Mouse (Mus musculus): ENCODE data around the gene Elmo1.

Gene Elmo1

DNA sequence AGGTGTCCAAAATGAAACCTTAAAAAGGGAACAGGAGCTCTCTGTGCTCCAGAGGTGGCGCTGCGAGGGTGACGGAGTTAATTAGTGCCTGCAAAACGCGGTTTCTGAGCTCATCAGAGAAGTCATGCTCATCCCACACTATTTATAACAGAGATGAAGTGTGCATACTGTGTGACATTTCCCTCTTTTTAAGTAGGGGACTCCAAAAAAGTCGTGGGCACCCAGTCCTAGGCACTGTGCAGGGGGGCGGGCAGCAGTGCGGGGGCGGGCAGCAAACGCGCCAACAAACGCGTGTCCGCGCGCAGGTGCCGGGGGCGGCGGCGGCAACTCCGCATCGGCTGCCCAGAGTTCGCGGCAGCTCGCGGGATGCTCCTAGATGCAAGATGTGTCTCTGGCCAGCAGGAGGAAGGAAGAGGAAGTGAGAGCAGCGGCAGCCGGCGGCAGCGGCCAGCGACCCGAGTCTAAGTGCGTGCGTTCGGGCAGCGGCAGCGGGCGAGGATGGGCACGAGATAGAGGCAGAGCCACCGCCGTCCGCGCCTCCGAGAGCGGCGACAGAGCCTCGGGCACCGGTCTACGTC is at the start of gene Elmo1:
Gene Elmo1 (plus strand): TSS at position 464 of the 578 bp plus-strand sequence.
- no peak for DNase-seq (ENCODE audit: extremely low read depth, low read depth, low spot score)

DNA sequence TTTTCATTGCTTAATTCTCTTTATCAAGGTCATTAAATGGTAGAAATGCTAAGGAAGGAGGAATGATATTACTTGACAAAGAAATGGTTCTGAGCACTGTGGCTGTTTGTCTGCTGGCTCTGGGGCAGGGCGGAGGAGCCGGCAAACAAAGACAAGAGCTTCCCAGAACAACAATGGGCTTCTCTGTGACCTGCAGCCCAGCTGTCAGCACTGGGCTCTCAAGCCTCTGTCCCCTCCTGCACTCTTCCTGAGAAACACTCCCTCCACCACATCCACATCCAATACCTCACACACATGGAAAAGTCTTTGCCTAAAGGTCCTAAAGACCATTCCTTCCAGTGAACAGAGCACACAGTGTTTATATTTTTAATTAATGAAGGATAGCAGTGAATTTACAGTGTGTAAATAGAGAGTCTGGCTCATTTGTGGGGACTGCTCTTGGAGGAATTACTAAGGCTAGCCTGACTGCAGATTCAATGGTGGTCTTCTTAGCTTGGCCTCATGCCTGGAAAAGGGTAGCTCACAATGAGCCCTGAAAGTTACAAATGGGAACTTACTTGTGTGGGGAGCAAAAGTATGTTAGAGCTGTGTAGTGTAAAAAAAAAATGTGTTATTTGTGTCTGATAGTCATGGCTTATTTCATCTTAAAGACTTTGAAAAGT is 49.1 kb upstream of the Elmo1 start:
- DNase-seq (ENCODE audit: extremely low read depth, low read depth, low spot score), result no peak

DNA sequence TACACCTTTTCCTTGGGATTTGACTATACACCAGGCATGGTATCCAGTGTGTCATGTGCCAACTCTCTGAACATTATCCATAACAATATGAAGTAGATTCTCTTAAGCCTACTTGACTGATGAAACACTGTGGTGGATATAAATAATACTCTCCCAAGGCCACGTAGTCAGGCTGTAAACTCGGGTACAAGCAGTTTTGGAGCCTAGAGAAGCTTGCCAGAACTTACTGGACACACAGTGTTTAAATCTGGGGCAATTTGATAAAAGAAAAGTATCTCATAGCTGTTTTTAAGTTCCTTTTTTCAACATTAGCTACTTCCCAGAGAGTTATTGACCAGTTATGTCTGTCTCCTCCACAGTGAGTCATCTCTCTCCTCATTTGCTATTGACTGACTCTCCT is 47.5 kb upstream of the Elmo1 start:
- DNase-seq (ENCODE audit: extremely low read depth, low read depth, low spot score), result no peak

DNA sequence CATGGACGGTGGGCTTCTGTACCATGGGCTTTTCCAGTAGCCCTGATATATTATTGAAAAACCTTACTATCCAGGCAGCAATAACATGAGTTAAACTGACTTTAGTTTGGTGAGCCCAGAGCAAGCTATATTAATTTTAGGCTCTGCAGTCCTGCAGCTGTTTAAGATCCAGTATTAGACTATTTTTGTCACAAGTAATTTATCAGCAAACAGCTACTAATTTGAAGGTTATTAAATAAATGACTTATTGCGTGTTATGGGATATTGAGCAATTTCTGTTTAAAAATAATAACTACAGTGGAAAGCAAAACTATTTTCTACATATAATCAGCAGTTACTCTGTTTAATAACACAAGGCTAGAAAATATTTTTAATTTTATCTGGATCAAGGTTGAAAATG is 45.0 kb upstream of the Elmo1 start:
- no peak for DNase-seq (ENCODE audit: extremely low read depth, low read depth, low spot score)

- peak; percentile 34 for DNase-seq (ENCODE audit: extremely low read depth, low read depth, low spot score)
These were observed 44.6 kb upstream of the Elmo1 start for GRCm38 (mm10) chr13:20045836-20046235.

DNA sequence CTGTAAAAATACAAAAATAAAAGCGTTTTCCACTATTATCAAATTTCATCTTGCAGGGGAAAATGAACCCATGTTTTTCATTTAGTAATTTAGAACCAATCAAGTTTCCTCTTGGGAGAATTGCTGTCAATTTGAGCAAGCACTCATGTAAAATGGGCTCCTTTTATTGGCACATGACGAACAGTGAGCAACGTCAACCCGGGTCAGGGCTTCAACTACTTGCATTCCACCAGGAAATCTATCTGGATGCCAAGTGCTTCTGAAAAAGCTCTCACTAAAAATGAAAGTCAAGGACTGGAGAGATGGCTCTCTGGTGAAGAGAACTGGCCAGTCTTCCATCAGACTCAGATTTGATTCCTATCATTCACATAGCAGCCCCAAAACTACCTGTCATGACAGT is 44.0 kb upstream of the Elmo1 start:
- DNase-seq (ENCODE audit: extremely low read depth, low read depth, low spot score), result no peak

- no peak for DNase-seq (ENCODE audit: extremely low read depth, low read depth, low spot score)
These were observed 42.2 kb upstream of the Elmo1 start for GRCm38 (mm10) chr13:20047926-20048836.

GRCm38 (mm10) chr13:20048837-20049160 is 41.6 kb upstream of the Elmo1 start:
- DNase-seq (ENCODE audit: extremely low read depth, low read depth, low spot score), result no peak

GRCm38 (mm10) chr13:20049654-20050053 is 40.7 kb upstream of the Elmo1 start:
- no peak for DNase-seq (ENCODE audit: extremely low read depth, low read depth, low spot score)

DNA sequence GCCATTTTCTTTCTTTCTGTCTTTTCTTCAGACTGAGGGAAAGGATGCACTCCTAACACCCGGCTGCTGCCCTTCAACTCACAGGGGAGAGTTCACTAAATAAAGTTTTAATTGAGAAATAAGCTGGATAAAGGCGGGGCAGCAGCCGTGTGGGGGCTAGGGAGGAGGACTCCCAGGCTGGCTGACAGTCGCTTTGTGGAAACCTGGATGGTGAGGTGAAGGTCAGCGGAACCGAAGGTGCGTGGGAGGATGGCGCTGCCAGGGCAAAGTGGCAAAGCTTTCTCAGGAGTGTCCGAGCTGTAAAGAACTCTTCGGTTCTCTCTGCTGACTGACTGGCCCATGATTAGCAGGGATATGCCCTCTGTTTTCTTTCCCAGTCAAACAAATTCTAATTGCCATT is 40.2 kb upstream of the Elmo1 start:
- no peak for DNase-seq (ENCODE audit: extremely low read depth, low read depth, low spot score)

- no peak for DNase-seq (ENCODE audit: extremely low read depth, low read depth, low spot score)
These were observed 32.5 kb upstream of the Elmo1 start for GRCm38 (mm10) chr13:20057926-20058325.

DNA sequence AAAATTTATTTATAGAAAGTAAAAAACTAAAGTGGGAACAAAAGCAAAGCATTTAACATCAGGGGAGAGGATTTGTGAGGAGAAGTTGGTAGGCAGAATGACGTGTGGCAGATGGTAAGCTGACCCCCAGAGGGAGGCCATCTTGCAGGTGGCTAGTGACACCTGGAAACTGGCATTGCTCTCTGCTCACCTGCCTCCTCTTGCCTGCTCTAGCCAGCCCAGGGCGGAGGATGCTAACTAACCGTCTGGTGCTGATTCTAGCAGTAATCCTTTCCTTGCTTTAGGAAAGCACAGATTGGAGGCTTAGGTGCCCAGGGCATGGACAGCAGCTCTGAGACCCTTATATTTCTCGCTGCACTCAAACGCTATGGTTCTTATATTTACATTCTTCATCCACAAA is 29.4 kb upstream of the Elmo1 start:
- DNase-seq (ENCODE audit: extremely low read depth, low read depth, low spot score), result no peak

DNA sequence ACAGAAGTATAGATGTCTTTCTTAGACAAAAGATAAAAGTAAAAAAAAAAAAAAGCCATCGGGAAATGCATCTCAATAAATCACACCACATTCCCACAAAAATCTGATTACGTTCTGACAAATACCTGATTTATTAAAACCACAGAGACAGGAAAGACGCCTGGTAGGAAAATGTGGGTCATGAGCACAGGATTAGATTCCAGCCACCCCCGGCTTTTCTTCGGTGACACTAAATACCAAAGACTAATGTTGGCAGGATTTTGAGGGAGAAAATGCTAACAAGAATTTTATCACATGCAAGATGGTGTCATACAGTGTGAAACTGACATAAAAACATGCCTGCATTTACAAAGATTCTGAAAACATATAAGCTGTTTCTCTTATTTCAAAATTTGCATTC is 27.1 kb upstream of the Elmo1 start:
- no peak for DNase-seq (ENCODE audit: extremely low read depth, low read depth, low spot score)

DNA sequence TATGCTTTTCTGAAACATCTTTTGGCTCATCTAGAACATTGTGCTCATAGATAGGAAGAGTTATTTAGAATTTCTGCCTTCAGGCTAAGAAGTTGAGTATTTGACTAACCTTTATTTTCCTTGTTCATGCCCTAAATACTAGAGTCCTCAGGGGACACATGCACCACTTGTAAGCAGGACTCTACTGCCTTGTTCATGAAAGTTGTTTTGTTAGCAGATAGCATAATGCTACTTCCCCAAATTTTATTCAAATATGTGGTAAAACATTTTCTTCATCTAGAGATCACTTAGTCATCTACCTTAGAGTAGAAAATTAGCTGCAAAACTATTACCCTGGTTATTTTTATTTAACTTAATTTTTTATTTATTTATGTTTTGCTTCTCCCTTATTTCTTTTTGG is 18.4 kb upstream of the Elmo1 start:
- DNase-seq (ENCODE audit: extremely low read depth, low read depth, low spot score), result no peak

DNA sequence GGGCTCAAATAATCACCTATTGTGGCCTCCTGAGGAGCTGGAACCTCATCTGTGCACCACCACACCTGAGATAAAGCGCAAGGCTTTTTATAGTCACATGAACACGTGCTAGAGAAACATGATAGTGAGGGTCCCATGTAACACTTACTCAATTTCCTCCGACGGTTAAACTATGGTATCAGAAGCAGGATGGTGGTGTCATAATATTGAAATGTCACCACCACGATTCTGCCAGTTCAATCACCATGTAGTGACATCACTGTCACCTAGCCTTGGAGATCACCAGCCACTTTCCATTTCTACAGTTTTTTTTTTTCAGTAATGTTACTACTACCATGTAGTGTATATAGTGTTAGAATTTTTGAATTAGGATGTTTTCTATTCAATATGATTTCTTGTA is 17.4 kb upstream of the Elmo1 start:
- no peak for DNase-seq (ENCODE audit: extremely low read depth, low read depth, low spot score)

DNA sequence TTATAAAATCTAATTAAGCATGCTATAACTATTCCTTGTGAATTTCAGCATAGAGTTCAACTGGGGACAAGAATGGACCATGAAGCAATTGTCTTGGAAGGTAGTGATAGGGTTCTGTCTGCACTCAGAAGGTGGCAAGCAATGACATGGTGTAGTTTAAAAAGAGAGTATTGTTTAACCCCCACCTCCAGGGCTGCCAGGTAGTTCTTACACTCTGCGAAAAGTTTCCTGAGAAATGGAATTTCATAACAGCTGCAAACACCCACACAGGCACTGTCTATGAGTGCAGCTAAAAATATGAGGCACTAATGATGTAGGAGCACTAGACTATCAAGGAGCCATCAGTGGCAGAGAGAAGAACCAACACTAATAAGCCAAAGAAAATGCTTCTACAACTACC is 13.9 kb upstream of the Elmo1 start:
- DNase-seq (ENCODE audit: extremely low read depth, low read depth, low spot score), result peak; percentile 84

DNA sequence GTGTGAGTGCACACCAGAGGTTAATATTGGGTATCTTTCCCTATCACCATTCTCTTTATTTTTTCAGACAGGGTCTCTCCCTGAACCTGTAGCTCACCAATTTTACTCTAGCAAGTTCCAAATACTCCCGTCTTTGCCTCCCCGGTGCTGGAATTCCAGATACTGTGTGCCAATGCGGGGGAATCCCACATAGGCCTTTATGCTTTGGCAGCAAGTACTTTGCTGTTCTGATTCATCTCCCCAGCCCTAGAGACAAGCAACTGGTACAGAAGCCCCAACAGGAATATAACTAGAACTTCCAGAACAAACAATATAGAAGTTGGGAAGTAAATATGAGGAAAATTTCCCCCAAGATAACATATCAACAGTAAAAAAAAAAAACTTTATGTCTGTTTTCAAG is 13.2 kb upstream of the Elmo1 start:
- DNase-seq (ENCODE audit: extremely low read depth, low read depth, low spot score), result no peak

DNA sequence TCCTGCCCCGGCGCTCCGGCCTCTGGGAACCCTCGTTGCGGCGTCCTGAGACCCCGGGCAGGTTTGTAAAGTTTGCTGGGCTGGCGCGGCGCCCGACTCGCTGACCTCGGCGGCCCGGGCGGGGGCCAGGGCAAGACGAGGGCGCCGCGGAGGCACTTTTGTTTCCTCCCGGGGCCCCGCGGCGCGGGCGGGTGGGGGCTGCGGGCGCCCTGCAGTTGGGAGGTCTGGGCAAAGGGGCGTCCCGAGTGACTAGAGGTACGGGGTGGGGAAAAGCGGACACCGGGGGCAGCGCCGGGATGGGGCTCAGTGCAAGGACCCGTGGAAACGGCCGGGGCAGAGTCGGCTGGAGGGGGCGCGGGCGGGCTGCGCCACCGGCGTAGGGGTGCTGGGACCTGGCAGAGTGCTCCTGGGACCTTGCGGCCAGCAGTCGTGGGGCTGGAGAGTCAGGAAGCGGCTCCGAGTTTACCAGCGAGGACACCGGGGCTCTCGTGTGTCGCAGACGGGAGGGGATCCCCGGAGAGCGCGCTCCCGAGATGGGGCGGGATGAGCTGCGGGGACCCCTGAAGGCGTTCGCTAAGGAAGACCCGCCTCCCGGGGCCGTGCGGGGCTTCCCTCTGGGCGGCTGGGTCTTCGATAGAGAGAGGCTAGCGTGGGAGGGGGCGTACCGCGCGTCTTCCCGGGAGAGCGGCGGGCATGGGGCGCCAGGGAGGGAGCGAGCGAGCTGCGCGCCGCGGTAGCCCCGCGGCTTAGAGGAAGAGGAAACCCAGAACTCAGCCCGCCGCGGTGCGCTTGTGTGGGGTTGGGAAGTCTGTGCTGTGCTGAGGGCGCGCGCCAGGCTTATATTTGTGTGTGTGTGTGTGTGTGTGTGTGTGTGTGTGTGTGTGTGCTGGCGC is 561 bp downstream of the Elmo1 start:
- no peak for DNase-seq (ENCODE audit: extremely low read depth, low read depth, low spot score)

- no peak for DNase-seq (ENCODE audit: extremely low read depth, low read depth, low spot score)
These were observed 1.2 kb downstream of the Elmo1 start for GRCm38 (mm10) chr13:20091604-20091926.

GRCm38 (mm10) chr13:20092301-20092700 is 1.9 kb downstream of the Elmo1 start:
- no peak for DNase-seq (ENCODE audit: extremely low read depth, low read depth, low spot score)

DNA sequence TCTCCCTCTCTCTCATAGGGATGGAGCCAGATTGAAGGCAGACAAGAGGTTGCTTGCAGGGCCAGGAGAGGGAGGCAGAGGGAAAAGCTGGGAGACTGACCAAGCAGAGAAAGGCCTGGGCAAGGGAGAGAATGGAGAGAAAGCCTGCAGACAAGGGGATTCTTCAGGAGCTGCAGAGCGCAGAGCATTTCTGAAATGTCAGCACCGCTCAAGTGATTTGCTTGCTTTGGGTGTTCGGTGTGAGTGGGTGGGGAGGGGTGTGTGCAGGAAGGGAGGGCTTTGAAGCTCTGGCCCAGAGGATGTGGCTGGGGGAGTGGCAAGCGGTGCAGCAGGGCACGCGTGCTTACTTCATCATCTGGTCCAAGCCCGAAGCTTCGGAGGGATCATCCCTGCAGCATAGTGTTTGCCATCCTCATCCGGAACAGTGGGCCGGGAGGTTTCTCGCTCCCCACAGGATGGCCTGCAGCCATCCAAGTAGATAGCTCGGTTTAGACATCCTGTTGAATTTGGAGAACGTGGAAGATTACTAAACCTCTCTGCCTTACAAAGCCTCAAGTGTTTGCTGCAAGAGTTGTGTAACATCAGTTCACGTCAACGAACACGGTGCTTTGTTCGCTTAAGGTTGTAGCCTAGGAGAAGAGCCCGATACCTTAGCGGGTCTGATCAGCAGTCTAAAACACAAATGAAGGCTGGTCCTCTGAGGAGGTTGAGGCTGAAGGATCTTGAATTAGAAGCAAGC is 3.1 kb downstream of the Elmo1 start:
- DNase-seq (ENCODE audit: extremely low read depth, low read depth, low spot score), result peak; percentile 79

Data from fat pad, adult 2 months (tissue).